Mouse (Mus musculus) CD4-positive, CD25-positive, alpha-beta regulatory T cell, adult 2 months (primary cell): Measurements from ENCODE around the gene Gprin3.

ENCODE experiments used
- DNase-seq: peaks from one replicate; pipeline ENCODE4 v3.0.0-alpha.2; 2012; ENCODE audit warnings: low read depth, low spot score

Gprin3 gene

DNA sequence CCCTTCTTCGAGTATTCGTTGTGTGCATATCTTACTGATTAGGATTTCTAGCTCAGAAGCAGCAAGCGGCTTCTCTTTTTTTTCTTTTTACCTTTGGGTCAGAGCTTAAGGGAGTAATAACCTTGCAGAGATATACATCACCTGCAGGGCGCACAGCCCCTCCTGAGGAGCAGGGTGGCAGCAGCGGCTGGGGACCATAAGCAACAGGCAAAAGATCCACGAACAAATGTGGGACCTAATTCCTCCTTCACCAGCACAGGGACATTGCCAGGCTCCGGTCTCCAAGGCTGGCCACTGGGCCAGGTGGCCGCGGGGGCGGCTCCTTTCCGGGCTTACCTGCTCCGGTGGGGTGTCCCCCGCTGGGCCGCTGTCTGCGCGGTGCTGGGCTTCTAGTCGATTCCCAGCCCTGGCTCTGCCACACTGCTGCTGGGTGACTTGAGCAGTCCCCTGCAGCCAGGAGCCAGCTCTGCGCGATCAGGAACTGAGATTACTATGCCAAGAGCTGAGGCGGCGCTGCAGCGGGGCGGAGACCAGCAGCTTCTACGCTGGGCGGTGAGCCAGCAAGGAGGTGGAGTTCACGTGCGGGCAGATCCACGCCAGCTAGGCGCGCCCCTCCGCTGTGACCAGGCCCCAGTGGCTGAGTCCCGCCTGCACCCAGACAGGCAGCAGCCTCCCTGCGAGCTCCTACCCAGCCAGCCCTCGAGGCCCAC, at the start of gene Gprin3:
Gene Gprin3, minus strand, starts transcription at position 471 of the 710 bp plus-strand sequence.
- peak; percentile 86 for DNase-seq

DNA sequence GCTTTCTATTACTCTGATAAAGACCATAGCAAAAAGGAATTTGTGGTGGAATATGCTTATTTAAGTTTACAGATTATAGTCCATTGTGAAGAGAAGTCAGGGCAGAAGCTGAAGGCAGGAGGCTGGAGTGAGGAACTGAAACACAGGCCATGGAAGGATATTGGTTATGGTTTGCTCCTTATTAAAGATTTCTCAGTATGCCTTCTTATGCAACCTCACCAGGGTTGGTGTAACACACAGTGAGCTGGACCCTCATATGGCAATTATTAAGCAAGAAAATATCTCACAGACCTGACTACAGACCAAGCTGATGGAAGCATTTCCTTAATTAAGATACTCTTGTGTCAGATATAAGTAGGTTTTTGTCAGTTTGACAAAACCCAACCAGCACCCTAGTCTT, 32.8 kb upstream of the Gprin3 start:
- DNase-seq, result no peak

DNA sequence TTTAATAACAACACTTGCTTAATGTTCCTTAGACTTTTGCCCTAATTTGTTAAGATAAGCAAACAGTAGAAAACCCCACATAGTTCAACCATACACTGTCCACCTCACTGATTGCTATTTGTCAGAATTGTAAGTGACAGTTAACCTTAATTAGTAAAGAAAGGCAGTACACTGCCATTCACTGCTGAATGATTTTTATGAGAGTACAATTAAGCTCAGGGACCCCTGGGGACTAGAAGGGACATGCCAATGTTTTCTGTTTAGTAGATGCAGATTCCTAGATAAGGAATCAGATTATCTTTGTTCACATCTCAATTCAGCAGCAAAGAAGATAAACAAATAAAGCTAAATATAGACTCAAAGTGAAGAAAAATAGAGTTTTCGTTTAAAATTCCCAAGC, 30.0 kb upstream of the Gprin3 start:
- no peak for DNase-seq

DNA sequence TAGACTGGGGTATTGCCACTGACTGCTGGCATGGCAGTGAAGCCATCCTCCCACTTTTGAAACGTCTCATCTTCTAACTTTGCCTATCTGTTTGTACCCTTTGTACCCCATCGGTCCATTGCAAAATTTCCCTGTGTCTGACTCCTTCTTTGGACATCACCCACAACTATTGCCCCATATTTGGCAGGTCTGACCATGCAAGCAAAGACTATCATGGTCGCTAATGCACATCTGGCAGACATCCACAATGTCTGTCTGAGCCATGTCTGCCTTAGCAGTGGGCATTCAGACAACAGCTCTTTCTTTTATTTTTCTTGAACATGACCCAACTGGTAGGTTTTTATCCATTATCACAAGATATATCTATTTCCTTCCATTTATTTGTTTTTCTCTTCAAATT, 25.3 kb upstream of the Gprin3 start:
- no peak for DNase-seq

DNA sequence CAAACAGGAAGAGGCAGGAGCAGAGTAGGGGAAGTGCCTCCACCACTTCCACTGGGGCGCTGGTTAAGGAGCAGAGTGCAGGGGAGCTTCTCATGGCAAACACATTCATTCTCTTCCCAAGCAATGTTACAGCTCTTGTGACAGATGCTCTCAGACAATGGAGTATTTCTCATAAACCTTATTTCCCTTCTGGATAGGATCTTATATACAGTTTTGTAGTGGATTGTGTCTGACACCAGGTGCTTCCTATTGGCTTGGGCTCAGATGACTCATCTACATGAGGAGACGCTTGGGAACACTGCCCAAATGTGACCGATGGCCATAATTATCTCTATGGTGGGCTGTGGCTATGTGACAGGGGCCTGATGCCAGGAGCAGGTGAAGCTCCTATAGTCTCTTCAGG, 19.0 kb upstream of the Gprin3 start:
- no peak for DNase-seq

DNA sequence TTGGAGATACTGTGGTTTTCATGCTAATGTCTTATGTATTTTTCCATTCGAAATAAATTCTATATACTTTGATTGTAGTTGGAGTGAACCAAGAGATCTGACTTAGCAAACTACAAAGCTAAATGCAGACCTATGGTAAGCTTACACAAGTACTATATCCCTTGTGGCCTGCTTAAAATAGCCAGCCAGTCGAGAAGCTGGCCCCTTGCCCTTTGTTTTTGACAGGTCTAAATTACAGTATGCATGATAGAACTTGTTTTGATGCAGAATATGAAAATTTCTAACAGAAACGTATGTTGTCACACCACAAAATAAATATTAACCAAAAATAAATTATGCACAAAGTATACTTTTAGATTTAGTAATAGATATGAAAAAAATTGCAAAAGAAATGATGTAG, 9.8 kb upstream of the Gprin3 start:
- DNase-seq, result no peak

DNA sequence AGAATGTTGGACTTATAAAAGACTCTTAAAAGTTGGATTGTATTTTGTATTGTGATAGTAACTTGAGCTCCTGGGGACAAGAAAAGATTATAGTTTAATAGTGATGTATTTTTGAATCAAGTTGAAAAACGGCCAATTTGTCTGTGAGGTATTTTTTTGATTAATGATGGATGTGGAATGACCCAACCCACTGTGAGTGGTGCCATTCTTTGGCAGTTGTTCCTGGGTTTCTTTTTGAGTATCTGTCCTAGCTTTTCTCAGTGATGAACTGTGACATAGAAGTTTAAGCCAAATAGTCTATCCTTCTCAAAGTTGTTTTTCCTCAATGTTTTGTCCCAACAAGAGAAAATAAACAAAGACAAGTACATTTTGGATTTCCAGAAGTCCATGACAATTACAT, 7.0 kb upstream of the Gprin3 start:
- no peak for DNase-seq

DNA sequence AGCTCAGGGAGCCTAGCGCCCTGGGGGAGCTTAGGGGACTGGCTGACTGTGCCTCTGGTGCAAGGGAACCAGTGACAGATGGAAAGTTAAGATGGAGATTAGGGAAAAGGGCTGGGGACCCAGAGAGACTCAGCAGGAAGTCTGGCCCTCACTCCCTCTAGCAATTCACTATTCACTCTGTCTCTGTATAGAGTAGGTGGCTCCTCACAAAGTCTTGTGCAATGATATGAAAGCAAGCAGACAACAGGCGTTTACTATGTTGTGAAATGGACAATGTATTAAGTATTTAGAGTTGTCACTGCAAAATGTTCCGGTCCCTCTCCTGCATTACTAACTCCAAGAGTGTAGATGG, 416 bp upstream of the Gprin3 start:
- no peak for DNase-seq

DNA sequence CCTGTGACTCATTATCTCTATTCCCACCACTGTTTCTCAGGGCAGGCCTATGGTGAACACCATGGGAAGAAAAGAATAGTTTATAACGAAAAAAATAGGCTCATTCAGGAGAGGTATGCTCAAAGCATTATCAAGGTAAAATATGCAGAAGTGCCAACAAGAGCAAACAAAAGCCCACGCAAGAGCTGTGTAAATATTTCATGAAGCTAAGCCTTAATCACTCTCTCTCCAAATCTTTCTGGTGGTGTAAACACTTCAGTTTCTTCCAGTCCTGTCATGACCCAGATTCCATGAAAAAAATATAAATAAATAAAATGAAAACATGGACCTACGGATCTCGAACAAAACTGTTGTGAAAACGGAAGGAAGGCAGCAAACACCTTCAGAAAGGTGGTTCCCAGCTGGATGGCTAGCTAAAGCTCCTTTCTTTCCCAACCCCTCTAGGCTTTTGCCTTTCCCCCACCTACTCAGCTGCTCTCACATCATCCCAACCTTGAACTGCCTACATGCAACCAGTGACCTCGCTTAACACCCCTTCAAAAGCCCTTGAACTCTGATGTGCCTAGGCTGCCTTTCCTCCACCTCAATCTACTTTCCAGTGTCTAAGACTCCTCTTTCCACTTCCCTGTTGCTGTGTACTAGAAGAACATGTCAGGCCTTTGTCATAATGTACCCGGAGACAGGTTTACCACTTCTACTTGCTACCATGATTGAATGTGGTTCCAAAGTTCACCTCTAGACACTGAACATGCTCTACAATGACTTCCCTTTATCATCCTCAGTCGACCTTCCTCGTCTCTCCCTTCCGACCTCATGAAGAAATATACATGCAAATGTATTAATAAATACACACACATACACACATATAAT, 988 bp downstream of the Gprin3 start:
- DNase-seq, result peak; percentile 25

DNA sequence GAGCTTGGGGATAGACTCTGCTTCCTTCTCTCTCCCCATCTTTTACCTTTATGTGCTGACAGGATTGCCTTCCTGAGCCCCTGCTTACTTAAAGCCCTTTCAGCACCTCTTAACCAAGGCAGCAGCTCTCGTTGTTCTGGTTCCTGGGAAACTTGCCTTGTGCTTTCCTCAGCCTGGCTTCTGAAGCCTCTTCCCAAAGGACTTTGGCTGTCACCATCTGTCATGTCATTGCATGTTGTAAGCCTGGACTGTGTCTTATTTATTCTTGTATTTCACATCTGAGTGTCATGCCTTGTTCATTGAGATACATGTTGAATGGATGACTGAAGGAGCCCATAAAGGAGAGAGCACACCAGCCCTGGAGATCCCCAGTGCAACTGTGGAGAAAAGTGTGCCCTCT, 2.3 kb downstream of the Gprin3 start:
- no peak for DNase-seq

DNA sequence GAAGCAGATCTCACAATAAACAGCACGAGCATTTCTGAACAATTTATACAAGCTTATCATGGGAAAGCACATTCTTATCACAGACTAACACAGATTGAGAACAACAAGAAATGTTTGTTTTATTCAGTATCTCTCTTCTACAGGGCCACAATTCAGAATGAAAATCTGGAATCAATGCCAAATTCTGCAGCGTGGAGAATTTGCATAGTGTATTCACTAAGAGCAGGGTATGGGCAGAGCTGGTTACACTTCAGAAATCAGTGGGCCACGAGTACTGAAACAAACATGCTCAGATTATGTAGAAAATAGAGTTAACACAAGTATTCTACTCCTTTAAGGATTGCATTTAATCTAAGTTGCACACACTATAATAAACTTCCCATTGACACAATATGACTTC, 6.8 kb downstream of the Gprin3 start:
- no peak for DNase-seq

DNA sequence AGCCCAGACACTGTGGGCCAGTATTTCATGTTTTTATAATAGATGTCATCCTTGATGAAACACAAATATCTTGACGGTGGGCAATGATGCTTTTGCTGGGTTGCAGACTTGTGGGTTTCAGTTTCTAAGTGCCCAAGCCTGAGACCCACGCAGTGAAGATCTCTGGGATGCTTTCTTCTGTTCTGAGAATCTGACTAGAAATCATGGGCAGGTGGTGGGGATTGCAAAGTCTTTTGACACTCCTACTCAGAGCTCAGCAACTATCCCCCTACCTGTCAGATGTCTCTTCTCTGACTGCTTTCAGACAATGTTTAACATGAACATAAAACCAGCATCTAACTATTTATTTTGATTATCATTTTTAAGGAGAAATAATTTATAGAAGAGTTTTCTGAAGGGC, 7.4 kb downstream of the Gprin3 start:
- no peak for DNase-seq

DNA sequence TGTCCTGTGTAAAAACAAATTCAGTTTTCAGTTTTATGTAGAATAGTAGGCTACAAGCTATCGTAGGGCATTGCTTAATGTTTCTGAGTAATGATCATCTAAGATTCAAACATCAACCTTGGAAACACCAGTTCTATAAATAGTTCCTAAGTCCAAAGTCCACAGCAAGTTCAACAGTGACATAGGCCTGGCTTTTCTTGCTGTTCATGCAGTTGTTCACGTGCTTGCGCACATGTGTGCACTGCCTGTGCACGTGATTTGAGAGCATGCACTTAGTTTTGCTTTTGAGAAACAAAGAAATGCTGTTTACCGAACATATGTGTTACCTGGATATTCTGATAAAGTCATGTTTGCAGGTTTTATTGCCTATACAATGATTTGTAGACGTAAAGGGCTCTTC, 11.3 kb downstream of the Gprin3 start:
- no peak for DNase-seq

DNA sequence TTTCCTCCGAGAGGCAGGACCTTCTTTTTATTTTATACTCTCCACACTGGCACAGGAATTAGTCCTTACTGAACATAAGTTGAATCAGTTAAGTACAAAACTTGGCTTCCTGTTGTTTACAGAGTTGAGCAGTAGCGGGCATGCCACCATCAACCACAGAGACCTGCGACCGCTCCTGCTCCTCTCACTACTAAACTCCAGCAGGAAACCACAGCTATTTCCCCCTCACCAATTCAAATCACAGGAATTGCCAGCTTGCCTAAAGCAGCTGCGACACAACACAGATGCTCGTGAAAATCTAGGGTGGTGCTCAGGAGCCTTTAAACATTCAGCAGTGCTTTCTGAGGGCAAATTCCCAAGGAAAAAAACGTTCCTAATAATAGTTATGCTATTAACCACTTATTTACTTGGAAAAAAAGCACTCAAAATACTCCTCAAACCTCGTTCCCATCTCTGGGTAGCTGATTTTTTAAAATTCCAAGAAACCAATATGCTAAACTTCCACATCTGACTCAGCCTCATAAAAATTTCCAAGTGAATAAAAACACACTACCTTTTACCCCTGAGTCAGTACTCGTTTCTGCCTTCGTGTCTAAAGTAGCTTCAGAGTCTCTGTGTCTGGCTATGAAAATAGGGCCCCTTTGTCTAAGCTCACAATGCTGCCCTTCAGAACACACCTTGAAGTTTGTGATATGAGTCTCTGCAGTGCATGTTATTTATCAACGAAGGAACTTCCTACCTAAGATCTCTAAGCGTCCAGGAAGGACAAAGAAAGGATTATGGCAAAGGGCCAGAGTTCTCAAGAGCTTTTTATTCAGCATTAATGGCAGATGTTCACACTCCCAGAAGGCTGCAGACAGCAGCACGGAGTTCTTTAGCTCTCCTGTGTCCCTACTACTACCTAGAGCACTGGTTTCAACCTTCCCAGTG, 13.4 kb downstream of the Gprin3 start:
- peak; percentile 74 for DNase-seq

DNA sequence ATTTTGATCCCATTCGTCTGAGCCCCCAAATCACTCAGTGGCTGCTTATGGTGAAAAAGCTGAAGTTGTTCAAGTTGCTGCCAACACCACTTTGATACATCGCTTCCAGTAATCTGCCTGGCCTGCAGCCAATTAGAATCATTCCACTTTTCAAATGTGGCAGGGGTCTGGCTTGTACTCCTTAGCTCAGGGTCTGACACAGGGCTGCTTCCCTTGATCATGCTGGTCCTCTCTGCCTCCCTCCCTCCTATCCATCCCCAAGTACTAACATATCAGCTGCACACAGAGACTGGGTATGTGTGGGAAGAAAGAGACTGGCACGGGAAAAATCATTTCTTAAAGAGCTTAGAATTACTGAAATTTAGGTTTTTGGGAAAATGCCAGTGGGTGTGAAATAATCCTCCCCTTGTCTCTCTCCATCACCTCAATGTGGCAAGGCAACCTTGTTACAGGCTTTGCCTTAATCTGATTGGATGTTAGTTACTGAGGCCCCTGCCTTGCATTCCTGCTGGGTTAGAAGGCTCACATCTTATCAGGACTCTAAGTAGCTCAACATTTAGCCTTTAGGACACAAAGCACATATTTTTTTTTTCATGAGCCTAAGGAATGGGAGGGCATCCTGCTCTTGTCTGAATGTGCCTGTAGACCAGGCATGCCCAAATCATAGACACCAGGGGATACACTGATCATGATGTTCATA, 16.9 kb downstream of the Gprin3 start:
- no peak for DNase-seq

DNA sequence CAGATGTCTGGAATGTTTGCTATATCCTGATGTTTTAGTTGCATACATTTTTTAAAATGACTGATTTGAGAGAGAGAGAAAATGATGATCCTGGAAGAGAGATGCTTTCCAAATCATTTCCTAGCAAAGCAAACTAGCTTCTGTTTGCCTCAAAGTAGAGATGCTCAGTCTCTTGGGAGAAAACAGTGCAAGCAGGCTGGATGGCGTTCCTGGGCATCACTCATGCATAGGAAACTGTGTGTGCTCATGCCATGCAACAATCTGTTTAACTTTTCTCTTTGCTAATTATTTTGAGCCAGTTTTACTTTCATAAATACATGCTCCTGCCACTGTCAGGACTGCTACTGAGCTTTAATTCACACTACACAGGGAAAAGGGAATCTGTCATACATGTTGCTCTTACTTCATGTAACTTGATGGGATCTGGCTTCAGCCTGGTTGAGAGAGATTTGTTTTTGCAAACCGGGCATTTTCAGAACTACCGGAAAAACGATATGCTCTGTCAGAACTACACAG, 18.6 kb downstream of the Gprin3 start:
- no peak for DNase-seq

DNA sequence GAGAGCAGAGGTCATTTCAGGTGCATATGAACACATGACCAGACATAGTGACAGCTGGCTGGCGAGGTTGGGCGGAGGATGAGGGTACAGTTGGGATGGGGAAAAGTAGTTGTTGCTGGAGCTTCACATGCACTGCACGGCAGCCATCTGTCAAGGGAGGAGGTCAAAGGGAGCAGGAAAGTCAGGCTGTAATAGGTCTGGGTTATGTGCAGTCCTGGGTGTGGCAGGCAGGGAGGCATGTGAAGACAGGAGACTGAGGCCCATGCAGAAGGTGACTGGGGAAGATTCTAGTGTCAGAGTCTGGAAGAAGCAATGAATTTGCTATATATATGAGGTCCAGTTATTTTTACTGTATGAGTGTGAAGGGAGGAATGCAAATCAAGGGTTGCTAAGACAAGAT, 35.9 kb downstream of the Gprin3 start:
- no peak for DNase-seq

DNA sequence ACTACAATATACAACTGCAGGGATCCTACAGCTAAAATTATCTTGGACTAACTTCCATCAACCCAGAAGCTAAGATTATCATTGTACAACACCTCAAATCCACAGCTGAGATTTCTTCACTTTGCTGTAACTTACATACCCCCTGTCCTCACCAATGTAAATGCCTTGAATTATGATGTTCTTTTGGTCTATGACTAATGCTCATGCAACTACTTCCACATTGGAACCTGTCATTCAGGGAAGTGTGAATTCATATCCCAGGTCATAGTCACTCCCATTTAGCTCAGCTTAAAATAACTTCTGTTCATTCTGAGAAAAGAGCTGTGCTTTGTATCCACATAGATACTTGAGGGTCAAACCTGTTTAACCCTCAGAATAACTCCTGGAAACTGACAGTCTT, 60.8 kb downstream of the Gprin3 start:
- DNase-seq, result no peak

DNA sequence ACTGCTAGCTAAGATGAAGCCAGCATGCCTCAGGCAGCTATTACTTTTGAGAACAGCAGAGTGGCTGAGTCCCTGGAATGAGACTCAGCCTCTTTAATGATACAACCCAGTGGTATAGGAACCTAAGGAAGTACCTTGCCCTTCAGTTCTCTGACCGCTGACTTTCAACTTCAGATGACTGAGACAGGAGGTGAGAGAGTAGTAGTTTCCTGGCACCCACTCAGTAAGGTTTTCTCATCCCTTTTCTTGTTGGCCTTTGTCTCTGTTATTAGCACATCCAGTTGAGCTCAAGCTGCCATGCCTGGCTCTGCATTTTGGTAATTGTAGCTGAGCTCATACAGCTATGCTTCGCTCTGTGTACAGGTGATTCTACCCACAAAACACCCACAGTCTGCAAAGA, 62.8 kb downstream of the Gprin3 start:
- DNase-seq, result peak; percentile 14

DNA sequence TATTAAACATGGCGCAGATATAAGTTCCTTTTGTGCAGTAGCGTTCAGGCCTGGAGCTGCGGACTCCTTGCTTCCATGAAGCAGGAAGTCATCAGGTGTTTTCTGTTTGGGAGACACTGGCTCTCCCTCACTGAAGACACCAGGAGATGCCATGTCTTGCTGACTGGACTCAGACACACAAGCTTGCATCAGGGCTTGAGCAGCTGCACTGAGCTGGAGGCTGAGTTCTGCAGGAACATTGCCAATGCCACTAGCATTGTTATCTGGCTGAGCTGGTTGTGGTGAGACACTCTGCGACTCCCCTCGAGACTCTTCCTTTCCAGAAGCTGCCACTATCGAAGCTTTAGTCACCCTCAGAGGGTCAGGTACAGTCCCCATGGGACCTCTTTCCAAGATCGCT, 71.2 kb downstream of the Gprin3 start:
- DNase-seq, result no peak

DNA sequence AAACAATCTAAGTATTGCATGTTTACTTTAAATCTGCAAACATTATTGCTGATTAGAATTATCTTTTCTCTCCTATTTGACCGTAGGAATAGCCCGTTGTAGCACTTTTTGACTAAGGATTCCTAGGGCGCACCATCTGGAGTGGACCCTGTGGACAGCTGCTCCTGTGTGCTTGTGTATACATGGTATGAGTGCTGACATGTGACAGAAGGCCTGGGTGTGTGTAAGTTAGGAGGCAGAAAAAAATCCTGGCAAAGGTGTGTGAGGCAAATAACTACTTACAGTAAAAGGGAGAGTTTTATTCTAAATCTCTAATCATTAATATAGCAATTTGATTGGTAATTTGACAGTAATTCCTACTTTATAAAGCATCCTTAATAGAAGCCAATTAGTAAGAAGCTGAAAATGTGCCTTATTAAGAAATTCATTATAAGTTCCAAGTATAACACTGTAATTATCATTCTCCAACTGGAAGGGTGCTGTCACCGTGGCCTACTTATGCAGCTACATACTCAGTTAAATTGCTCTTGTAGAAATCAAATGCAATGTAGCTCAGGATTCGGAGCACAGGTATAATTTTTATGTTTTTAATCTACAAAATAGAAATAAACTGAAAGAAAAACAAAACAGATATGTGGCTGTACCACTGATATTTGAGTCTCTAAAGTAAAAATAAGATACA, 74.8 kb downstream of the Gprin3 start:
- no peak for DNase-seq
